Mouse (Mus musculus) forebrain, embryonic 13.5 days (tissue): ENCODE results near the gene Gm10563. TPM values are rescaled to one million over a fixed set of nuclear protein-coding genes. Genes with fewer than 3 reads are reported as not detected.

Experiments
- ATAC-seq: fragments of 200-750 bp; cut with Nextera tagmentation; 2 replicates; pipeline ENCODE4 v1.8.0; 2017
- H3K27ac ChIP-seq: fragments of 300-500 bp; sonication (generic); 2 replicates; pipeline ENCODE4 v1.5.1; 2015; ENCODE audit warnings: inconsistent platforms, mild to moderate bottlenecking, moderate library complexity
- H3K27me3 ChIP-seq: fragments of 300-500 bp; sonication (generic); 2 replicates; pipeline ENCODE4 v1.6.1; 2015; ENCODE audit warnings: mild to moderate bottlenecking, inconsistent platforms
- H3K36me3 ChIP-seq: fragments of 300-500 bp; sonication (generic); 2 replicates; pipeline ENCODE4 v1.6.1; 2015; ENCODE audit warnings: mild to moderate bottlenecking, inconsistent platforms; ENCODE audit not compliant: poor library complexity, severe bottlenecking
- H3K4me1 ChIP-seq: fragments of 300-500 bp; sonication (generic); 2 replicates; pipeline ENCODE4 v1.6.1; 2015; ENCODE audit warnings: inconsistent platforms
- H3K4me2 ChIP-seq: fragments of 300-500 bp; sonication (generic); 2 replicates; pipeline ENCODE4 v1.6.1; 2015; ENCODE audit warnings: inconsistent platforms, mild to moderate bottlenecking, moderate library complexity
- H3K4me3 ChIP-seq: fragments of 300-500 bp; sonication (generic); 2 replicates; pipeline ENCODE4 v1.5.1; 2015; ENCODE audit warnings: mild to moderate bottlenecking, inconsistent platforms
- H3K9ac ChIP-seq: fragments of 300-500 bp; sonication (generic); 2 replicates; pipeline ENCODE4 v1.6.1; 2015; ENCODE audit warnings: mild to moderate bottlenecking, inconsistent platforms
- H3K9me3 ChIP-seq: fragments of 300-500 bp; sonication (generic); replicated peaks from 2 replicates; pipeline ENCODE4 v1.6.1; 2016; ENCODE audit warnings: inconsistent platforms
- WGBS: fragments of 180-500 bp; shearing (Covaris S2); methylation state at CpG from one replicate; pipeline ENCODE4 v1.1.7; 2015; 5-methylcytosine and 5-hydroxymethylcytosine counted together
- polyA plus RNA-seq: library from polyadenylated mRNA; unstranded; fragments of >200 nt; fragmentation: Nextera tagmentation; extraction: Ambion mirVana; gene quantifications from 2 replicates; pipeline ENCODE4 v1.2.1, GENCODE M21; 2015

Gene Gm10563
- polyA plus RNA-seq, 1 experiment from 2014 or later, result not detected

GRCm38 (mm10) chr4:155568632-155569370 is 76.4 kb downstream of the Gm10563 start:
- H3K4me2 ChIP-seq, result no peak overlapping the region
- no peaks in the 10 kb centered on the region for H3K9me3 ChIP-seq
- H3K9ac ChIP-seq, result 0 out of 2 replicates have a peak overlapping the region, but pooled peaks have one; percentile 12
- ATAC-seq, result no peak
- H3K4me3 ChIP-seq, result no peak overlapping the region
- H3K4me1 ChIP-seq, result peaks cover 20% of the 10 kb centered on the region
- H3K27me3 ChIP-seq, result no peaks in the 10 kb centered on the region
- peaks cover 3% of the 10 kb centered on the region; the same call in 1 of the 2 replicates for H3K36me3 ChIP-seq
- WGBS, result 98% methylated on average over 7 of the region's 7 CpGs
- no peak overlapping the region for H3K27ac ChIP-seq

- Histone ChIP-seq H3K4me1 (peaks cover 20% of the 10 kb centered on the region), H3K4me3 (no peak overlapping the region), H3K9me3 (no peaks in the 10 kb centered on the region), H3K36me3 (peaks cover 3% of the 10 kb centered on the region; the same call in 1 of the 2 replicates), H3K27ac (no peak overlapping the region), H3K27me3 (no peaks in the 10 kb centered on the region), H3K9ac (no peak overlapping the region), H3K4me2 (no peak overlapping the region)
- WGBS, result 42% methylated on average over 2 of the region's 2 CpGs
- ATAC-seq, result no peak
Measured at GRCm38 (mm10) chr4:155568170-155568569, 77.0 kb downstream of the Gm10563 start.

- H3K9ac ChIP-seq, result no peak overlapping the region
- WGBS, result 87% methylated on average over 8 of the region's 8 CpGs
- H3K9me3 ChIP-seq, result no peaks in the 10 kb centered on the region
Measured at GRCm38 (mm10) chr4:155566555-155566954, 78.7 kb downstream of the Gm10563 start.

More at GRCm38 (mm10) chr4:155566555-155566954, 78.7 kb downstream of the Gm10563 start:
- Histone ChIP-seq H3K4me2 (no peak overlapping the region), H3K27ac (no peak overlapping the region), H3K4me1 (peaks cover 34% of the 10 kb centered on the region), H3K36me3 (peaks cover 3% of the 10 kb centered on the region; the same call in 1 of the 2 replicates), H3K4me3 (no peak overlapping the region), H3K27me3 (no peaks in the 10 kb centered on the region)
- ATAC-seq, result no peak

Other genes with a start within 250 kb of the Gm10563 start
- 0.31 and 0.35 TPM in 2 replicates for gene Gabrd, start 247.3 kb downstream of the Gm10563 start, polyA plus RNA-seq
- gene Cfap74, start 236.2 kb downstream of the Gm10563 start, polyA plus RNA-seq, result 4.3 and 4.9 TPM in 2 replicates
- 0.18 TPM in 1 of 2 replicates, not detected in the other for gene Tmem52, start 176.3 kb downstream of the Gm10563 start, polyA plus RNA-seq
- 937 and 949 TPM in 2 replicates for gene Gnb1, start 154.0 kb downstream of the Gm10563 start, polyA plus RNA-seq
- 88.7 and 91.9 TPM in 2 replicates for gene Nadk, start 83.0 kb downstream of the Gm10563 start, polyA plus RNA-seq
- gene Slc35e2, start 44.0 kb downstream of the Gm10563 start, polyA plus RNA-seq, result 10.6 and 10.7 TPM in 2 replicates
- 75.5 and 77.9 TPM in 2 replicates for gene Cdk11b, start 20.6 kb downstream of the Gm10563 start, polyA plus RNA-seq
- gene Mmp23, start 8.0 kb upstream of the Gm10563 start, polyA plus RNA-seq, result 1.6 and 2.1 TPM in 2 replicates
- 29.8 and 35.2 TPM in 2 replicates for gene Mib2, start 23.8 kb upstream of the Gm10563 start, polyA plus RNA-seq
- 1.9 and 2.3 TPM in 2 replicates for gene Fndc10, start 48.9 kb upstream of the Gm10563 start, polyA plus RNA-seq
- 160 and 162 TPM in 2 replicates for gene Ssu72, start 59.4 kb upstream of the Gm10563 start, polyA plus RNA-seq
- 1.9 and 2.4 TPM in 2 replicates for gene Tmem240, start 89.4 kb upstream of the Gm10563 start, polyA plus RNA-seq
- 79.2 and 93.3 TPM in 2 replicates for gene Atad3a, start 115.7 kb upstream of the Gm10563 start, polyA plus RNA-seq
- gene Vwa1, start 129.3 kb upstream of the Gm10563 start, polyA plus RNA-seq, result 15.1 and 15.3 TPM in 2 replicates
- gene Tmem88b, start 140.5 kb upstream of the Gm10563 start, polyA plus RNA-seq, result 0.20 and 0.45 TPM in 2 replicates
- 0.18 TPM in 1 of 2 replicates, not detected in the other for gene Ankrd65, start 145.0 kb upstream of the Gm10563 start, polyA plus RNA-seq
- 251 and 266 TPM in 2 replicates for gene Mrpl20, start 157.5 kb upstream of the Gm10563 start, polyA plus RNA-seq
- gene Ccnl2, start 167.1 kb upstream of the Gm10563 start, polyA plus RNA-seq, result 166 and 179 TPM in 2 replicates
- gene Aurkaip1, start 185.9 kb upstream of the Gm10563 start, polyA plus RNA-seq, result 147 and 151 TPM in 2 replicates
- gene Mxra8, start 194.3 kb upstream of the Gm10563 start, polyA plus RNA-seq, result 15.6 and 17.1 TPM in 2 replicates
- gene Dvl1, start 202.0 kb upstream of the Gm10563 start, polyA plus RNA-seq, result 7.2 and 7.6 TPM in 2 replicates
- gene Tas1r3, start 218.0 kb upstream of the Gm10563 start, polyA plus RNA-seq, result 0.58 and 0.72 TPM in 2 replicates
- gene Cptp, start 224.0 kb upstream of the Gm10563 start, polyA plus RNA-seq, result 19.1 and 22.3 TPM in 2 replicates
- gene Ints11, start 224.1 kb upstream of the Gm10563 start, polyA plus RNA-seq, result 96.2 and 106 TPM in 2 replicates
- 46.5 and 54.2 TPM in 2 replicates for gene Pusl1, start 246.4 kb upstream of the Gm10563 start, polyA plus RNA-seq
- 51.0 and 56.7 TPM in 2 replicates for gene Acap3, start 246.4 kb upstream of the Gm10563 start, polyA plus RNA-seq